Mouse (Mus musculus) CD4-positive naive resting alpha-beta T cell, adult 57 days (primary cell): ENCODE measurements around the gene Gm2115. TPM values are rescaled to one million over a fixed set of nuclear protein-coding genes. Genes with fewer than 3 reads are reported as not detected.

Experiments used
- total RNA-seq: library from RNA; stranded (reverse); gene quantifications from one replicate; pipeline ENCODE4 v1.2.4, GENCODE M21; 2023

Gm2115 gene
- total RNA-seq = not detected

DNA sequence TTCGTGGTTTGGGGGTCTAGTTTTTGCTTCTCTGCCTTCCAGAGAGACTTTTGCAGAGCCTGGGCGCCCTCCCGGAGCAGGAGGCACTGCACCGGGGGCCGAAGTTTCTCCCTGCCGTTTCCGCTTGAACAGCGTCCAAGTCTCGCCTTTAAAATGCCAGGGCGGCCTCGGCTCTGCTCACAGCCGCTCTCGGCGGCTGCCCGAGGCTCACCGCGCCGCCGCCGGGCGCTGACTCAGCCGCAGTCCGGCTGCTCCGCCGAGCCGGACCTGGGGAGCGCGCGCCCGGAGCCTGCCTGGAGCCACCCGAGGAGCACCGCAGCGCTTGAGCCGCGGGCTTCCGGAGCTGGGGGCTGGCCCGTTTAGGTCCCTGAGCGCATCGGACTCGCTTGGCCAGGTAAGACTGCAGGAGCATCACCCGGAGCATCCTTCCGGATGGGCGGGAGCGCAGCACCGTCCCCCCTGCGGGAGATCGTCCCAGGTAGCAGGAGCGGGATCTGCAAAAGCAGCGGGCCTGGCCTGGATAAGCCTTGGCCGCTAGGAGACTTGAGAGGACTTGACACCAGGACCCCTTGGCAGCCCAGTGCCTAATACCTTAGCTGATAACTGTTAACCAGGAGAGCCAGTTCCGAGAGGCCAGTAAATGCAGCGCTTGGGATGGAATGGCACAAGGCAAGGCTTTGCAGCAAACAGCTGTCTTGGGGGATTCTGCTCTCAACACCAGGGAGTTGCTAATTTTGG lies at the start of gene Gm2115:
Gm2115 (plus strand) TSS at position 159 of the 738 bp plus-strand sequence.

DNA sequence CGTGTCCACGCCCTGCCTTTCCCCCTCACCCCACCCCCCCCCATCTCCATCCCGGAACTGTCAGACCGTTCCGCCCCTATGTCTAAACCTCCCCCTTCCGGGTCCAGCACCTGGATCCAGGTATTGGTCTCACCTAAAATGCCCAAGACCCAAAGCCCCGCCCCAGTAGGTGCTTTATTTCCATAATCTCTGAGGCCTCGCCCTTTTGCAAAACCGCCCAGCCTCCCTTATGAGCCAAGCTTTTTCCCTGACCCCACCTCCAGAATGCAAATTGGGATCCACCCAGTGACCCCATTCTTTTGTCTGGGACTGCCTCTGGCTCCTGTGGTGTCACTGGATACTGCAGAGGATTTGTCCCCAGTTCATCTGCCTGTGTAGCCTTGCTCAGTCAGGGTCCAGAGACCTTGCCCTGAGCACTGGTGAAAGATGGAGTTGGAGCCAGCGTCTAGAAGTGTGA lies 77.6 kb downstream of the Gm2115 start, which contains the start of gene Fah:
Fah (minus strand) TSS at position 430 of the 457 bp plus-strand sequence.

Other genes starting within 250 kb of the Gm2115 start
- 0.47 TPM for gene Arnt2, start 118.8 kb upstream of the Gm2115 start, total RNA-seq
- gene Fah, start 77.8 kb downstream of the Gm2115 start, total RNA-seq = 3.2 TPM
- 130 TPM for gene Zfand6, start 161.0 kb downstream of the Gm2115 start, total RNA-seq